Mouse (Mus musculus) G1E (cell line): Measurements from ENCODE around the gene Ghr. TPM values are rescaled to one million over a fixed set of nuclear protein-coding genes. Genes with fewer than 3 reads are reported as not detected.

ENCODE experiments used
- ATAC-seq: 2 replicates; pipeline ENCODE4 v1.8.0; 2016; ENCODE audit warnings: mild to moderate bottlenecking; ENCODE audit not compliant: insufficient number of reproducible peaks, poor library complexity, low FRiP score, severe bottlenecking; ENCODE audit errors: extremely low read depth
- DNase-seq: peaks from one replicate; pipeline ENCODE4 v3.0.0; 2012; ENCODE audit warnings: low spot score
- H3K27me3 ChIP-seq: 2 replicates; pipeline ENCODE4 v1.6.1; 2012; ENCODE audit warnings: mild to moderate bottlenecking, low read length, inconsistent platforms; ENCODE audit not compliant: insufficient read depth
- H3K36me3 ChIP-seq: replicated peaks from 2 replicates; pipeline ENCODE3; 2012; ENCODE audit warnings: mild to moderate bottlenecking, inconsistent platforms
- H3K4me1 ChIP-seq: 2 replicates; pipeline ENCODE4 v1.6.1; 2012; ENCODE audit warnings: low read depth, low read length, inconsistent platforms, mixed read lengths; ENCODE audit not compliant: insufficient read depth
- H3K4me3 ChIP-seq: 2 replicates; pipeline ENCODE4 v1.5.1; 2012; ENCODE audit warnings: low read depth, mild to moderate bottlenecking, inconsistent platforms, low read length, moderate library complexity, mixed read lengths
- H3K9me3 ChIP-seq: replicated peaks from 2 replicates; pipeline ENCODE4 v1.6.1; 2012; ENCODE audit warnings: inconsistent platforms
- CTCF ChIP-seq: IDR thresholded peaks from 2 replicates; pipeline ENCODE4 v1.5.1; 2012; ENCODE audit warnings: low read depth, low read length, inconsistent platforms, mixed read lengths
- GATA1 ChIP-seq: IDR thresholded peaks from 2 replicates; pipeline ENCODE4 v1.6.1; 2012; ENCODE audit warnings: borderline replicate concordance, low read length, inconsistent platforms, mixed read lengths
- GATA2 ChIP-seq: IDR thresholded peaks from 2 replicates; pipeline ENCODE4 v1.6.1; 2012; ENCODE audit warnings: low read depth, low read length, inconsistent platforms, borderline replicate concordance
- POLR2AphosphoS5 ChIP-seq: IDR thresholded peaks from 2 replicates; pipeline ENCODE4 v1.6.1; 2012; ENCODE audit warnings: low read depth, low read length, inconsistent platforms; ENCODE audit not compliant: insufficient replicate concordance
- TAL1 ChIP-seq: conservative IDR thresholded peaks from 2 replicates; pipeline ENCODE4 v1.6.1; 2012; ENCODE audit warnings: low read depth, low read length, inconsistent platforms, mixed read lengths
- polyA plus RNA-seq: library from polyadenylated mRNA; stranded (reverse); fragments of >175 nt; gene quantifications from 2 replicates; pipeline ENCODE4 v1.2.3, GENCODE M21; 2012
- total RNA-seq, 2 experiments: library from RNA; stranded (forward) in 1 of 2; stranded (reverse) in 1 of 2; fragments of 200-1000 nt in 1 of 2; fragments of >200 nt in 1 of 2; fragmentation: Nextera tagmentation in 1 of 2; gene quantifications; 2 replicates each; pipeline ENCODE4 v1.2.3; 2014 to 2017

Ghr gene
- total and polyA plus RNA-seq, 3 experiments: 0.66 TPM; not detected in 2

GRCm38 (mm10) chr15:3408478-3408877, 174.8 kb downstream of the Ghr start:
- Histone ChIP-seq H3K27me3 (no peaks in the 10 kb centered on the region), H3K4me3 (no peak overlapping the region), H3K9me3 (no peaks in the 10 kb centered on the region), H3K36me3 (no peaks in the 10 kb centered on the region), H3K4me1 (no peaks in the 10 kb centered on the region)
- DNase-seq (no peak), ATAC-seq (no peak)
- TF ChIP-seq POLR2AphosphoS5 (no peak), GATA2 (no peak), TAL1 (no peak), CTCF (no peak), GATA1 (no peak)

GRCm38 (mm10) chr15:3399196-3399595, 184.1 kb downstream of the Ghr start:
- no peak for DNase-seq

GRCm38 (mm10) chr15:3397369-3398100, 185.8 kb downstream of the Ghr start:
- H3K36me3 ChIP-seq: no peaks in the 10 kb centered on the region
- H3K4me1 ChIP-seq: no peaks in the 10 kb centered on the region
- H3K27me3 ChIP-seq: no peaks in the 10 kb centered on the region
- DNase-seq (no peak), ATAC-seq (no peak)
- H3K9me3 ChIP-seq: no peaks in the 10 kb centered on the region
- no peak overlapping the region for H3K4me3 ChIP-seq
- TF ChIP-seq GATA1 (no peak), POLR2AphosphoS5 (no peak), TAL1 (no peak), CTCF (no peak), GATA2 (no peak)

More at GRCm38 (mm10) chr15:3399196-3399595, 184.1 kb downstream of the Ghr start:
- Histone ChIP-seq H3K4me3 (no peak overlapping the region), H3K9me3 (no peaks in the 10 kb centered on the region), H3K36me3 (no peaks in the 10 kb centered on the region), H3K4me1 (no peaks in the 10 kb centered on the region), H3K27me3 (no peaks in the 10 kb centered on the region)
- TF ChIP-seq GATA1: no peak
- no peak for TF ChIP-seq CTCF
- no peak for TF ChIP-seq POLR2AphosphoS5
- TF ChIP-seq GATA2: no peak
- no peak for TF ChIP-seq TAL1
- ATAC-seq: no peak

- no peak for TF ChIP-seq TAL1
- no peak for TF ChIP-seq GATA1
- no peak for TF ChIP-seq GATA2
- no peak for TF ChIP-seq POLR2AphosphoS5
- TF ChIP-seq CTCF: no peak
- H3K4me1 ChIP-seq: no peaks in the 10 kb centered on the region
- H3K9me3 ChIP-seq: no peaks in the 10 kb centered on the region
- no peaks in the 10 kb centered on the region for H3K36me3 ChIP-seq
- ATAC-seq (no peak), DNase-seq (no peak)
- H3K27me3 ChIP-seq: no peaks in the 10 kb centered on the region
- H3K4me3 ChIP-seq: no peak overlapping the region
Observed at GRCm38 (mm10) chr15:3396149-3396548, 187.1 kb downstream of the Ghr start.

- DNase-seq (no peak), ATAC-seq (no peak)
- Histone ChIP-seq H3K4me3 (no peak overlapping the region), H3K4me1 (no peaks in the 10 kb centered on the region), H3K36me3 (no peaks in the 10 kb centered on the region), H3K27me3 (no peaks in the 10 kb centered on the region; the same call in 1 of the 2 replicates), H3K9me3 (no peaks in the 10 kb centered on the region)
- TF ChIP-seq GATA2 (no peak), GATA1 (no peak), TAL1 (no peak), CTCF (no peak), POLR2AphosphoS5 (no peak)
Observed at GRCm38 (mm10) chr15:3395700-3396099, 187.6 kb downstream of the Ghr start.

GRCm38 (mm10) chr15:3390722-3391121, 192.6 kb downstream of the Ghr start:
- H3K9me3 ChIP-seq: no peaks in the 10 kb centered on the region
- ATAC-seq (no peak), DNase-seq (no peak)
- H3K36me3 ChIP-seq: no peaks in the 10 kb centered on the region
- no peaks in the 10 kb centered on the region for H3K4me1 ChIP-seq
- H3K27me3 ChIP-seq: no peaks in the 10 kb centered on the region; the same call in 1 of the 2 replicates
- H3K4me3 ChIP-seq: no peak overlapping the region
- TF ChIP-seq TAL1 (no peak), CTCF (no peak), POLR2AphosphoS5 (no peak), GATA2 (no peak), GATA1 (no peak)
